Mouse (Mus musculus) ovary, postnatal 10 days (tissue): ENCODE results near the gene Resf1.
"Not testable (repeated sequence)": the region's sequence is repeated elsewhere in the genome, so short reads cannot be mapped to it uniquely, and the experiment has no call there.

Experiments used
- DNase-seq: peaks from one replicate; pipeline ENCODE4 v3.0.0; 2022; ENCODE audit warnings: low spot score

Gene Resf1

DNA sequence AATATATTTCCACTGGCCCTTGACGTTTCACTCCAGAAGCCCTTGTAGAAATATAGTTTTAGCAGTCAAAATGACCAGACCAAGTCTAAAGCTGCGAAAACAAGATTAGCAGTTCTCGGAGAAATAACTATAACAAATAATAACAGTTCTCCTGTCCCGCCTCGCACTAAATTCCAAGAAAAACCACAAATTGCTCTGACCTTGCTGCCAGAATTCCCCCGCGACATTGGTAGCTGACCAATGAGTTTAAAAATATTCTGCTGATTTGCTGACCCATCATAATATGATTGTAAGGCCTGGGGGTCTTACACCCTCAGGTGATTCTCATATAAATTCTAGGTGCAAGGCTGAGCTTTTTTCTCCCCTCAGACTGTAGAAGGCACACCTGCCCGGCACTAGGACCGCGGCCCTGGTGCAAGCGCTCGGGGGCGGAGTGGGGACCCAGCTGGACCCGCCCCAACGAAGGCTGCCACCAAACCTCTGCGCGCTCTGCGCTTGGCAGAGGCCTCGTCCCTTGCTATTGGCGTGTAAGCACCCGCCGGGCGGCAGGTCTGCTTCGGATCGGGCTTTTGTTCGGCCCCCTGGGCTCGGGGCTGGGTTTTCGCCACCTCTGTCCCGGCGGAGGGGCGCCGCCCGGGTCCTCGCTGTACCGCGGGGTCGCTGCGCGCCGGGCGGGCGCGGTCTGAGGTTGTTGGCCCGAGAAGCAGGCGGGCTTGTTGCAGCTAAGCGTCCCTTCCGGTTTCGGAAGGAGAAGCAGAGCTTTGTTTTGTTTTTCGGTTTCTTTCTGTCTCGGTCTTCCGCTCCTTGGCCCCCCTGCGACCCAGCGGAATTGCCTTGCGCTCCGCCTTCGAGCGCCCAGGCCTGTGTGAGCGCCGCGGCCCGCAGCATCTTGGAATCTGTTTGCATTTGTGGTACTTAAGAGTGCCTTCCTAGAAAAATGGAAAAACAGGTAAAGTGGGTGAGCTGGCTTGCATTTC, at the start of gene Resf1:
Resf1 (plus strand) TSS at position 459 of the 977 bp plus-strand sequence.
- DNase-seq, result peak; percentile 84

DNA sequence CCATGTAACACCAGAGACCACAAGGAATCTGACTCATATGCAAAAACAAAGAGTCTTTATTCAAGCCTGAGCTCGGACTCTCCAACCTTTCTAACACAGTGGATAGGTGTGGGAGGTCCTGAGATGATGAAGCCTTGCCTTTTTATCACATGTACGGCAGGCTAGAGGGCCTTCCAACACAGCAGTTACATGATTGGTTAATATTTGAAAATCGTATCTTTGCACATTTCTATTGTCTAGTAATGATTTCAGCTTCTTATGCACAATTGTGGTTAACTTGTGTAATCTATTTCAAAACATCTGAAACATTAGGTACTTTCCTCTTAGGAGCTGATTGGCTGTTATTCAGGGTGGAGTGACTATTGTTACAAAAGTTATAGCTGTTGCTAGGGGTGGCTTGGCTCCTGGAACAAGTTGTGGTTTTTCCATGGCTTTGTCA, 48.4 kb upstream of the Resf1 start:
- no peak for DNase-seq

DNA sequence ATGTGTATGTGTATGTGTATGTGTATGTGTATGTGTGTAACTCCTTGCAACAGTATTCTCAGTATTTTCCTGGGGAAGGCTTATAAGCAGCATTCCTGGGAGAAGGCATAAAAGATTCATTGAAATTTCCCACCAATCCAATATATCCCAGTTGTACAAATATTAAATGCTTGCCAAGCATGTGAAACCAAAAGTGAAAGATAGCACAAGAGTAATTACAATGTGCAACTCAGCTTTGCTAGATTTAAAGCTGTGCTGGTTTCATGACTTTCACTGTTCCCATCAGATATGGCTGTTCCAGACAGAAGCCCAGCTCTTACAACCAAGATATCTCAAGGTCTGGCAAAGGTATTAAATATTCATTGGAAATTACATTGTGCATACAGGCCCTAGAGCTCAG, 41.3 kb upstream of the Resf1 start:
- DNase-seq, result no peak

DNA sequence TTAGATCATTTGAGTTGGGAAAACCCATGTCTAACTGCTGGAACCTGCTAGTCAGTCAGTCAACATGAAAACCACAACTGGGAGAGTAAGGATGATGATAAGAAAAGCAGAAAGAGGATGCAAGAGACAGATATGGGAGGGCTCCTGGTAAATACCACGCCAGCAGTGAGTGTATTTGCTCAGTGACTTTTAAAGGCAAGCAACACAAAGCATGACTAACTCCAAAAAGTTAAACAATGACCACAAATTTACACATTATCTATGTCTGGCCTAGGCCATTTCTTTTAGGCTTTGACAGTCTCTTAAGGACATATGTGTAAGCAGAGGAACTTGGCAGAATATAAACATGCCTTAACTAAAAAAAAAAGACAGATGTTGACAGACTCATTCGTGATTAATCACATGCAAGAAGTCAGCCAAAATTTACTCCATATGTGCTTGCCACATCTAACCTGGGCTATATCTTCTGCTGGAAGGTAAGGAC, 30.9 kb upstream of the Resf1 start:
- no peak for DNase-seq

DNA sequence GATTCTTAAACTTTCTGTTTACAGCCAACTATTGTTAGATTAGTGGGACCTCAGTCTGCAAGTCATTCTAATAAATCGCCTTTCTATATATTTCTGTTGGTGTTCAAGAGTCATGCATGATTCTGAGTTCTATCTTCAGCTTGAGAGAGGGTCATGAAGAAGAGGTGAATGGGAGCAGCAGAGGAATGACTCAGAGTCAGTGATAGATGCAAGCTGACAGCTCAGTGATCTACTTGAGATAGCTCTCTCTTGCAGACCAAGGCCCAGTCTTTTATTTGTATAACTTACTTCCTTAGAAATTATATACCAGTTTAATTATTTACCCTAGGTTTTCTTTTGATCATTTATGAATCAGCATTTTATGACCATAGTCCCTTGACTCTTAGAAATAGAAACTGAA, 30.3 kb upstream of the Resf1 start:
- DNase-seq, result no peak

DNA sequence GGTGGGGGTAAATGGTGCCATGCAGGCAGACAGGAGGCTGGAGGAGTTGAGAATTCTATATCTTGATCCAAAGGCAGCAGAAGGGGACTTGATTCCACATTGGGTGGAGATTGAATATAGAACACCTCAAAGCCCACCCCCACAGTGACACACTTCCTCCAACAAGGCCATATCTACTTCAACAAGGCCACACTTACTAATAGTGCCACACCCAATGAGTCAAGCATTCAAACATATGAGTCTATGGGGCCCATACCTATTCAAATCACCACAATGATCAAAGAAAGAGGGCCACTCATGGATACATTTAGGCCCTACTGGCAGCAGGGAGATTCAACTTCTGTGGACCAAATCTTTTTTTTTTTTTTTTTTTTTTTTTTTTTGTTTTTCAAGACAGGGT, 28.7 kb upstream of the Resf1 start:
- DNase-seq, result no peak

DNA sequence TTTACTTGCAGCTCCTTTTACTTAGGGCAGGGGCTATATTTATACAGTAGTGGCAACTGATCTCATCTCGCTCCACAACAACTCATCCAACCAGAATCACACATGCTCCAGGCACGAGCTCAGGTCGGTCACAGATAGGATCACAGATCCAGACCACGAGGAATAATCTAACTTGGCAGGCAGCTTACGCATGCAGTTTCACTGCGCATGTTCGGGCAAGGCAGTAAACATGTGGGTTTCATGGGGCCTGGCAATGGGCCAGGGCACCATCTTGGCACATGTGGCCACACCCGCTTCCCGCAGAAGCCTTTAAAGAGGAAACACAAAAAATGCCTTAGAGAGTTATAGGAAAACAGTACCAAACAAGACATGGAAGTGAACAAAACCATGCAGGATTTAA, 21.0 kb upstream of the Resf1 start:
- DNase-seq, result not testable (repeated sequence)

DNA sequence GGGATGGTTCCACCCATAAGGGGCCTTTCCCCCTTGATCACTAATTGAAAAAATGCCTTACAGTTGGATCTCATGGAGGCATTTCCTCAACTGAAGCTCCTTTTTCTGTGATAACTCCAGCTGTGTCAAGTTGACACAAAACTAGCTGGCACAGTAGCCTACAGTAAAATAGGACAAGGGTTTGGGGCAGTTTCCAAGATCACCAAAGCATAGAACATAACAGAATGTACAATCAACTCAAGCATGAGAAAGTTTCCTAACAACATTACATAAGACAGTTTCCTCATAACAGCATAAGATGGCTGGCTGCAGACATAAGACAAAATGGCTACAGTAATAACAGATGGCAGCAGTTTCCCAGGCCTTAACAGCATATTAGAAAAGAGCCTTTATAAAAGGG, 6.0 kb upstream of the Resf1 start:
- DNase-seq, result not testable (repeated sequence)

DNA sequence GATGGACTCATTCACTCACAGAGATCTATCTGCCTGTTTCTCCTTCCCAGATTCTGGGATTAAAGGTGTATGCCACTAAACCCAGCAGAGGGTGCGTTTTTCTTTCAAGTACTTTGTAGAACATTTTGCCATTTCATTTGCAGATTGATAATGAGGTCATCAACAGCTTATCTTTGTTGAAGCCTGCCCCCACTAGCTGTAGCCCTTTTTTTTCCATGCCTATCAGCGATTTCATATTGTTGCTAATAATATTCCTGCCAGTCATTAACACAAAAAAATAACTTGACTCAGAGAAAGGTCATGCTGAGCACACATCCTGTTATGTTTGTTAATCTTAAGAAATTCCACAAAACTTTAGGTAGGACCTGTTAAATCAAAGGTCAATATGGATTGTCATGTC, 2.1 kb upstream of the Resf1 start:
- DNase-seq, result no peak

DNA sequence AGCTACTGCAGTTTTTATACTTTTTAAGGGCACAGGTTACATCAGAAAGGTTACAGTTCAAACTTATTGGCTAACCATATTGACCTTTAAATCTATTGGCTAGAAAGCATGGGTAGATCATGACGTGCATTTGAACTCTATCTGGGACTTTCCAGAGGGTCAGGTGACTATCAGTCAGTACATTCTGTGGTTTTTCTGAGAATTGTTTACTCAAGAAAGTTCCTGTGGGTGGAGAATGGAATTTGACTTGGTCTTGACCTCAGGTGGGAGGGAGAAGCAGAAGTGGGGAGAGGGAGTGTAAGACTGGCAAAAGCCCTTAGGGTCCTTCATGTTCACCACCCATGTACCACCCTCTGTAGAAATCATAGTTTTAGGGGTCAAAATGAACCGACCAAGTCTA, 1.4 kb upstream of the Resf1 start:
- DNase-seq, result no peak

DNA sequence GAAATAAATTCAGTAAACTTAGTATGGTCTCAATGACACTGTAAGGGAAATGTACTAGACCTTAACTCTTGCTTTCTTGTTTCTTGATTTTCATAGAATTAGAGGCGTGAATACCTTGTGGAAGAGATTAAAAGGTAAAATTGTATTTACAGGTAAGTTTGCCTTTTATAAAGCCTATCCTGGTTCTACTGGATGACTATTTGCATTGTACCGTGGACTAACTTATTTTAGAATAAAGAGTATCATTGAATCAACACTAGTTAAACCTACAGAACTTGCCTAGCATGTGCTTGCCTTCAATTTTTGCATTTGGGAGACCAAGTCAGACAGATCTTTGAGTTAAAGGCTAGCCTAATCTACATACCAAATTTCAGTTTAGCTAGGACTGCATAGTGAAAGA, 1.0 kb downstream of the Resf1 start:
- DNase-seq, result no peak

DNA sequence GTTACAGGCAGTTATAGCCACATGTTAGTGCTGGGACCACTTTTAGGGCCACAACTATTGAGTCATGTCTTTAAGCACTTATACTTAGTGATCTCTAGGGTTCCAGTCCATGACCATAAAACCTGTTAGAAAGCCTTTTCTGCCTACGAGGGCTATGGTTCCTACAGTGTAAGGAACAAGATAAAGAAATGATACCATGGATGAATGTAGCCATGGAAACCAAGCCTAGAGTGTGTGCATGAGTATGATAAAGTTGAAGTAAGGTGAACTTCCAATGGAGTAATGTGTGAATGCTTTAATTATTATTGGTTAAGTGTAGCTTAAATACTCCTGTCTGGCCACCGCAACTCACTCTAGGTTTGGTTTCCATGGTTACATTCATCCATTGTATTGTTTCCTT, 1.8 kb downstream of the Resf1 start:
- no peak for DNase-seq

DNA sequence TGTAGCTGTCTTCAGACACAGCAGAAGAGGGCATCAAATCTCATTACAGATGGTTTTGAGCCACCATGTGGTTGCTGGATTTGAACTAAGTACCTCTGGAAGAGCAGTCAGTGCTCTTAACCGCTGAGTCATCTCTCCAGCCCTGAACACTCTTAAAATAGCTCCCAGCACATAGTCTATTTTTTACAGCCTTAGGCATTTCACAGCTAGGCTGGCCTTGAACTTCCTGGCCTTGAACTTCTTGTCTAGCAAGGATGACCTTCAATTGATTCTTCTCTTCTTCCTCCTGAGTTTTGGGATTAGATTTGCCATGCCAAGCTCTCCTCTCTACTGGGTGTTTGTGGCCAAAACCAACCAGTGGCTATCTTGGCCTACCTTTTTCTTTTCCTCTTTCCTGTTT, 2.6 kb downstream of the Resf1 start:
- no peak for DNase-seq

DNA sequence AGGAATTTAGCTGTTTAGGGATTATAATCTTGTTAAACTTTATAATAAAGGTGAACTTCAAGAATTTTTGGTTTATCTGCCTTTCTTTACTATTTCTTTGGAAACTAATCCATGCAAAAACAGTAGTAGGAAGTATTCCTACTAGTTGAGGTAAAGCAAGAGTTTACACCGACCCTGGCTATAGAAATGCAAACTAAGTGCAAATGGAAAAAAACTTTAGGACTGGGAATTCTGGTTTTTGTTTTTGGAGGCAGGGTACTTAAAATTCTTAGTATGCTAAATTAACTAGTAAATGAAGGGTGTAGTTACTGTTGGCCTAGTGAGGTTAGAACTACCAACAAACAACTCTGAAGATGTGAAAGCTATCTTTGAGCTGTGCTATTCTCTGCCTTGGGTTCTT, 3.0 kb downstream of the Resf1 start:
- no peak for DNase-seq

DNA sequence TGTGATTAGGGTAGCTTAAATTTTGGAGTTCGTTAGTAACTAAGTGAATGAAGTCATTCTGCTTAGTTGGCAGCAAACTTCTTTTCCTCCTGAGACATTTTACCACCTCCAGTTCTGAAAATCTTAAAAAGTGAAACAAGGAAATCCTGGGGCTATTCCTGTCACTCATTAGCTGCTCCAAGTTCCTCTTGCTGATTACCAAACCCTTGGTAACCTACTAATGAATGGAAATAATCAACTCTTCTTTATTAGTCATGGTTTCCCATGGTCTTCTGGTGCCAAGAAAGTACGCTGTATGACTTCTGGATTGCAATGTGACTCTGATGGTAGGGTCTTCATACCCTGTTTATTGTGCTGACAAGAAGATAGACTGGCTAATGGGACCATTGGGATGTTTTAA, 5.7 kb downstream of the Resf1 start:
- no peak for DNase-seq

DNA sequence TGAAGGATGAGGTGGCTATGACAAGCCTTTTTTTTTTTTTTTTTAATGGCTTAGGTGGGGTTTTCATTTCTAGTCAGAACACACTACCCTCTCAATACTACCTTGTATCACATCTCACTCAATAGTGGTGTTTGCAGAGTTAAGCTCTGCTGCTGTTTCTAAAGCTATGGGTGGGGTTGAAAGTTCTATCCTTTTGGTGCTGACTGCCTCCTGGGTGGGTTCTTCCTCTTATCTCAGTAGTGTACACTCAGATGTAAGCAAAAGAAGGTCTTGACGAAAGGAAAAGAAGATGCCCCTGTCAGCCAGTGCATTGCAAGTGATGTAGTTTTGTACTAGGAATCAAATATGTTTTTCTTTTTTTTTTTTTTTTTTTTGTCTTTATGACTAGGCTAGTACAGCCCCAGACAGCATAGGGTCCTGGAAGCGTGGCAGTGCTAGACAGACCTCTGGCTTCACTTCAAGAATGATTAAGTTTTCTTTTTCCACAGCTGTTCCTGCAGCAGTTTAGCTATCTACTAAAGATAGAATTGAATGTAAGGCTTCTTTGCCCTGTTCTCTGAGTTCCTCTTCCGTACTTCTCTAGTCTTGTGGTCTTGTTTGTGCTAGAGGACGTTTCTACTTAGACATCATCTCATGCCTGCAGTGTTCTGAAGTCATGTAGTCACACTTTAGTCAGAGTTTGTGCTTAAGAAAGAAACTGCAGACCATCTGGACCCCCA, 14.5 kb downstream of the Resf1 start:
- no peak for DNase-seq

DNA sequence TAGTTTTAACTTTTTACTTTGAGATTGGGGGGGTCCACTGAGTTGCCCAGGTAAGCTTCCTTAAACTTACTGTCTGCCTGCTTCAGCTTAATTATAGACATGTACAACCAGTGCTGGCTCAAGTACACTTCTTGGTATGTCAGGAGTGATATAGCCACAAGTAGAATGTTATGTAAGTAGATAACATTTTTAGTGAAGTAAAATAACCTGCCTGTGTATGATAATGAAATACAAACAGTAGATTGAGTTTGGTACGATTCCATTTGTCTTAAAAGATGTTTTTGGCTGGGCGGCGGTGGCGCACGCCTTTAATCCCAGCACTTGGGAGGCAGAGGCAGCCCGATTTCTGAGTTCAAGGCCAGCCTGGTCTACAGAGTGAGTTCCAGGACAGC, 15.0 kb downstream of the Resf1 start:
- DNase-seq, result no peak

DNA sequence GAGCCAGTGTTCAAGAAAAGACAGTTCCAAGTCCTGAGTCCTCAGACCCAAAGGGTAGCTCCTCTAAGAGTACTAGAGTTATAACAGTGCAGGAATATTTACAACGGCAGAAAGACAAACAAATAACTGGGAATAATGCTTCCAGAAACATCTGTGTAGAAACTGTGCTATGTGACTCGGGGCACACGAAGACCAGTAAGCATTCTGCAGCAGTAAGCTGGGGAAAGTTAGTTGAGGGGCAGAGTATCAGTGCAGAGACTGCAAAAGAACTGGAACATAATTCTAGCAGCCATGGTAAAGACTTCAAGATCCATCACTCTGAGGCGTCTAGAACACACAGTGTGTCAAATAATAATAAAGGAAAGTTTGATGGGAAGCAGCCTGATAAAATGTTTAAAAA, 19.9 kb downstream of the Resf1 start:
- no peak for DNase-seq

DNA sequence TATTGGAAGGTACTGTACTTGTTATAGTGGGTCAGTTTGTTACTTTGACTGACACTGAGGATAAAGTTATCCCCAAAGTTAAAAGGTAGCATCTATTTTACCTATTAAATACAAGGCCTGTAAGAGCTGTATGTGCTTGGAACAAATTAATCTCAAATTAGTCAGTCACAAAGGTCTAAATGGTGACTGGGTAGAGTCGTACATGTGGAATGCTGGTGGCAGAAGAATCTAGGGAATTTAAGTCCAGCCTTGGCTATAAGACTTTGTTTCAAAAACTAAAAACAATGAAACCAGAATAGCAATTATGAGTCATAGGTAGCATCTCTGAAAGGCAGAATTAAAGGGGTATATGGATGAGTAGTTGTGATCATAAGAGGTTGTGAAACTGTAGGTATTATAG, 21.1 kb downstream of the Resf1 start:
- DNase-seq, result no peak

DNA sequence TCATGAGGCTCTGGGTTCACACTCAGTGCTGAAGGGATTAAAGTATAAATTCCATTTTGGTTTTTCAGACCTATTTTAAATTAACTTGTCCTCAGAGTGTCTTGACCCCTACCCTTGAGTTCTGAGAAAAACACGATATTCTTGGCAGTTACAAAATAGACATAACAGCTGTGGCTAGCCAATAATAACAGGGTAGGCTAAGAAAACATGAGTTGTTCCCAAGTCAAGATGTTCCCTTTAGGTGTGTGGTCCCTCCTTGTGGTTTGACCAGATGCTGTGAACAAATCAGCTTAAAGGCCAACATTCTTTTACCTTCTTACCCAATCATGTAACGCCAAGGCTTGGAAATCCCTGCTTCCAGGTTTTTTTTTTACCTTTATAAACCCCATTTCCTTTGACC, 23.8 kb downstream of the Resf1 start:
- no peak for DNase-seq

DNA sequence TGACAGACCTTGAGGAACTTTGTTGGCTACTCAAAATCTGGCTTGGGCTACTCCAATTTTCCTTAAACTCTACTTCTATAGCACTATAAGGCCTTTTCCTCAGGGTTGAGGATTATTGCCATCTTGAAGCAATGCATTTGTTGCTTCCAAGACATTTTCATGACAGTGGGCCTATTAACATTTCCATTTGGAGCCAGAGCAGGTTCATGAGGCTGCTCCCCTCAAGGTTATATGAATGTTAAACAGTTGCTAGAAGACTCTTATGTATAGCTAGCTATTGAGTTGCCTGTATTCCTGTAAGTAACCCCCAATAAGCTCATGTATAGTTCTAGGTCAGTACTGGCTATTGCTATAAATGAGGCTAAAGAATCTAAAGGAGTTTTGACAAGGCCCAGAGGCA, 28.8 kb downstream of the Resf1 start:
- DNase-seq, result no peak

DNA sequence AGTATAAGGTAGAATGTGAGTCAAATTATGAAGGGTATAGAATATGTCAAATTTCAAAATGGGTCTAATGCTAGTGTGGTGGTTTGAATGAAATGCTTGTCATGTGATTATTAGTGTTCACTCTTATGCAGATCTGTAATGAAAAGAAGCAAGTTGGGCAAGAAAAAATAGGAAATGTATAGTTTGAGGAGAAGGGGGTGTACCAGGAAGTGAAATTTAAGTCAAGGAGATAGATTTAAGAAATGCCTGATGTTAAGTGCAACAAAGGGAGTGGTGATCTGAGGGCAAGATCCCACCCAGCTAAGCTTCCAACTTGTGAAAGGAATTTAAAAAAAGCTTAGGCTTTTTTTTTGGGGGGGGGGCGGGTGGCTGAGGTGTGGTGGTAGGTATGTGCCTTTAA, 29.4 kb downstream of the Resf1 start:
- no peak for DNase-seq

DNA sequence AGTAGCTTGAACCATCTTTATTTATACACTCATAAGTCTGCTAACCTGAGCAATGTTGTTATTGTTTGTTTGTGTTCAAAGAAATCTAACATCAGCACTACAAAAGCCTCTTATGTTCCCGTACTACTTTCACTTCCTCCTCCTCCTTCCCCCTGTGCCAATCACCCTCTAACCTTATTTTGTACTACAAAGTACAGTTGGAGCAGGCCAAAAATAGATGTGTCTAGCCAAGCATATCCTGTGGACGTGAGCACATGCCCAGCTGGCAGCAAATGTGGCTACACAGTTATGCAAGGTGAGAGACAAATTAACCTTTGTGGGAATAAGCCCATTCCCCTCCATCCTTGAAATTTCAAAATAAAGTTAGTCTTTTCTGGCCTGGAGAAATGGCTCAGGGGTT, 34.6 kb downstream of the Resf1 start:
- no peak for DNase-seq
